9 mouse cellular contexts compared by ENCODE assay signal in the genomic region with DNA sequence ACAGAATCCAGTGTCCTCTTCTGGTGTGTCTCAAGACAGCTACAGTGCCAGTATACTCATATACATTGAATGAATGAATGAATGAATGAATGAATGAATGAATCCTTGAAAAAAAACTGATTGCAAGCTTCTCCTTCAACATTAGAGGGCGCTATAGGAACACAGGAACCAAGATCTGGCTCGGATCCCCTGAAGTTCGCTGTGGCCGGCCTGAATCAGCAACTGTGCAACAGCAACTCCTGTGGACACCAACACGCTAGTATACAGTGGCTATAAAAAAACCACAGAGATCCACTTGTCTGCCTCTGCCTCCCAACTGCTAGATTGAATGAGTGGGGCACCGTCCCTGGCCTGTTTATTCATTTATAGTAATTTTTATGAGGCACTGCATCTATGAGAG. TPM values are rescaled to one million over a fixed set of nuclear protein-coding genes. Genes with fewer than 3 reads are reported as not detected.
A peak's percentile ranks its signal among the peaks of the same experiment; 100 is the strongest.
DNase-seq lines count a peak whose midpoint lies in the region; ATAC-seq and TF ChIP-seq lines count a peak whose summit lies in the region.
"Had no signal": no experiment of that assay in that cellular context is flagged by ENCODE, and none has a peak within 500 bp of the region (broad histone marks: within the 10 kb centered on the region; RNA-seq: fewer than 3 reads in every experiment).

No protein-coding gene starts in this region.

- no peak for TF ChIP-seq EP300 in MEL (IDR thresholded peaks at IDR 0.05; ENCODE audit: low read depth in 1 of 2, low read length in 2 of 2)

- no peaks in the 10 kb centered on the region for H3K27me3 ChIP-seq in hindbrain, embryonic 11.5 days (ENCODE audit: control insufficient read depth, insufficient read depth, low read length)
- H3K27me3 ChIP-seq in hindbrain, embryonic 12.5 days = no peaks in the 10 kb centered on the region
- peaks cover 3 to 8% of the 10 kb centered on the region in 2 experiments for H3K27me3 ChIP-seq in MEL (ENCODE audit: control insufficient read depth in 1 of 2, insufficient read depth in 2 of 2, low read length in 2 of 2)
- no peaks in the 10 kb centered on the region for H3K27me3 ChIP-seq in hindbrain, embryonic 16.5 days (replicated peaks; ENCODE audit: control insufficient read depth, insufficient read depth, low read length)
- no peaks in the 10 kb centered on the region for H3K27me3 ChIP-seq in liver, embryonic 11.5 days (replicated peaks; ENCODE audit: control insufficient read depth, insufficient read depth, low read length)

- no peak for TF ChIP-seq POLR2A in MEL (IDR thresholded peaks at IDR 0.05; ENCODE audit: control insufficient read depth in 1 of 2, insufficient read depth in 1 of 2, low read depth in 1 of 2, low read length in 2 of 2, poor library complexity in 1 of 2)

- peak; percentile 64 for DNase-seq in hindbrain, embryonic 11.5 days (ENCODE audit: low spot score)
- peak; percentile 62 for DNase-seq in MEL (ENCODE audit: low read depth, low spot score)
- DNase-seq in c-Kit-negative CD71-positive TER-119-positive erythroid progenitor cells, embryonic 14.5 days (ENCODE audit: low read depth, low spot score) = peak; percentile 3
- peak; percentile 35 for DNase-seq in liver, embryonic 11.5 days (ENCODE audit: low spot score)
- peak; percentile 46 for DNase-seq in retina, adult 2 months (ENCODE audit: low read depth, low spot score)
- no peak for DNase-seq in cerebellum, adult 11-12 months

- H3K27ac ChIP-seq in hindbrain, embryonic 11.5 days (ENCODE audit: low read depth, low read length) = no peak overlapping the region
- H3K27ac ChIP-seq in hindbrain, embryonic 12.5 days = no peak overlapping the region
- no peak overlapping the region for H3K27ac ChIP-seq in MEL (ENCODE audit: control insufficient read depth, low read depth, low read length)
- no peak overlapping the region for H3K27ac ChIP-seq in hindbrain, embryonic 16.5 days (ENCODE audit: low read depth, low read length)
- no peak overlapping the region for H3K27ac ChIP-seq in liver, embryonic 11.5 days (ENCODE audit: low read depth, low read length)
- H3K27ac ChIP-seq: macrophage had no signal

- no peaks in the 10 kb centered on the region for H3K79me2 ChIP-seq in MEL (ENCODE audit: control insufficient read depth, insufficient read depth, low read length, poor library complexity)

- peak; percentile 69 to 90 (median 73) for TF ChIP-seq CTCF in MEL (IDR thresholded peaks at IDR 0.05 in 2 of 3, conservative IDR thresholded peaks at IDR 0.05 in 1 of 3; ENCODE audit: control insufficient read depth in 1 of 3, insufficient read depth in 1 of 3, low read depth in 2 of 3, low read length in 3 of 3, poor library complexity in 1 of 3, severe bottlenecking in 1 of 3)

- no peaks in the 10 kb centered on the region for H3K9me3 ChIP-seq in hindbrain, embryonic 11.5 days (ENCODE audit: control insufficient read depth, low read length)
- H3K9me3 ChIP-seq in hindbrain, embryonic 12.5 days (replicated peaks) = no peaks in the 10 kb centered on the region
- no peaks in the 10 kb centered on the region for H3K9me3 ChIP-seq in MEL (replicated peaks; ENCODE audit: insufficient read depth, low read length)
- no peaks in the 10 kb centered on the region for H3K9me3 ChIP-seq in hindbrain, embryonic 16.5 days (ENCODE audit: control insufficient read depth, low read length)
- H3K9me3 ChIP-seq in liver, embryonic 11.5 days (ENCODE audit: control insufficient read depth, low read length) = no peaks in the 10 kb centered on the region

- H3K36me3 ChIP-seq in hindbrain, embryonic 11.5 days (ENCODE audit: control insufficient read depth, insufficient read depth, low read length) = no peaks in the 10 kb centered on the region
- no peaks in the 10 kb centered on the region for H3K36me3 ChIP-seq in hindbrain, embryonic 12.5 days
- H3K36me3 ChIP-seq in MEL (ENCODE audit: control insufficient read depth in 1 of 2, insufficient read depth in 2 of 2, low read length in 2 of 2) = no peaks in the 10 kb centered on the region
- H3K36me3 ChIP-seq in hindbrain, embryonic 16.5 days (ENCODE audit: control insufficient read depth, insufficient read depth, low read length) = no peaks in the 10 kb centered on the region
- no peaks in the 10 kb centered on the region for H3K36me3 ChIP-seq in liver, embryonic 11.5 days (ENCODE audit: control insufficient read depth, insufficient read depth, low read length)

- TF ChIP-seq RAD21 in MEL (IDR thresholded peaks at IDR 0.05; ENCODE audit: low read depth, low read length) = peak; percentile 95

- WGBS in hindbrain, embryonic 11.5 days = 24% methylated on average over 6 of the region's 6 CpGs
- 17% methylated on average over 6 of the region's 6 CpGs for WGBS in hindbrain, embryonic 12.5 days
- 14% methylated on average over 6 of the region's 6 CpGs for WGBS in hindbrain, embryonic 16.5 days
- WGBS in liver, embryonic 11.5 days = 16% methylated on average over 6 of the region's 6 CpGs

- H3K4me1 ChIP-seq in hindbrain, embryonic 11.5 days (replicated peaks; ENCODE audit: control insufficient read depth, insufficient read depth, low read length) = no peaks in the 10 kb centered on the region
- no peaks in the 10 kb centered on the region for H3K4me1 ChIP-seq in hindbrain, embryonic 12.5 days
- no peaks in the 10 kb centered on the region for H3K4me1 ChIP-seq in MEL (ENCODE audit: control insufficient read depth in 1 of 2, insufficient read depth in 2 of 2, low read length in 2 of 2)
- H3K4me1 ChIP-seq in hindbrain, embryonic 16.5 days (ENCODE audit: control insufficient read depth, insufficient read depth, low read depth, low read length) = no peaks in the 10 kb centered on the region
- H3K4me1 ChIP-seq in liver, embryonic 11.5 days (replicated peaks; ENCODE audit: control insufficient read depth, insufficient read depth, low read length) = no peaks in the 10 kb centered on the region

- H3K4me2 ChIP-seq in hindbrain, embryonic 11.5 days (replicated peaks; ENCODE audit: low read depth, low read length) = no peak overlapping the region
- no peak overlapping the region for H3K4me2 ChIP-seq in hindbrain, embryonic 12.5 days (replicated peaks)
- no peak overlapping the region for H3K4me2 ChIP-seq in hindbrain, embryonic 16.5 days (ENCODE audit: low read length)
- H3K4me2 ChIP-seq in liver, embryonic 11.5 days = no peak overlapping the region

- no peak for ATAC-seq in hindbrain, embryonic 11.5 days (ENCODE audit: low FRiP score)
- ATAC-seq in hindbrain, embryonic 12.5 days (ENCODE audit: low FRiP score) = no peak
- peak; percentile 45; the same call in 1 of the 2 replicates for ATAC-seq in hindbrain, embryonic 16.5 days
- ATAC-seq in liver, embryonic 11.5 days (replicated peaks; ENCODE audit: low FRiP score) = no peak

- H3K9ac ChIP-seq in hindbrain, embryonic 11.5 days (ENCODE audit: low read depth, low read length) = no peak overlapping the region
- no peak overlapping the region for H3K9ac ChIP-seq in hindbrain, embryonic 12.5 days
- H3K9ac ChIP-seq in MEL (ENCODE audit: control insufficient read depth, low read depth, low read length, poor library complexity, severe bottlenecking) = no peak overlapping the region
- no peak overlapping the region for H3K9ac ChIP-seq in hindbrain, embryonic 16.5 days (ENCODE audit: low read depth, low read length)
- no peak overlapping the region for H3K9ac ChIP-seq in liver, embryonic 11.5 days (ENCODE audit: low read depth, low read length)

- H3K4me3 ChIP-seq in hindbrain, embryonic 11.5 days (ENCODE audit: low read depth, low read length) = no peak overlapping the region
- H3K4me3 ChIP-seq in hindbrain, embryonic 12.5 days = no peak overlapping the region
- H3K4me3 ChIP-seq in MEL (ENCODE audit: control insufficient read depth in 1 of 2, insufficient read depth in 1 of 2, low read depth in 2 of 2, low read length in 2 of 2) = no peak overlapping the region
- H3K4me3 ChIP-seq in hindbrain, embryonic 16.5 days (ENCODE audit: low read length) = no peak overlapping the region
- no peak overlapping the region for H3K4me3 ChIP-seq in liver, embryonic 11.5 days (ENCODE audit: low read depth, low read length)

TF ChIP-seq in MEL, 35 proteins besides CTCF, POLR2A, EP300 and RAD21 (continues in another document):
- TF ChIP-seq ZNF384 (IDR thresholded peaks at IDR 0.05; ENCODE audit: low read depth, low read length) (peak; percentile 89), ZC3H11A (IDR thresholded peaks at IDR 0.05; ENCODE audit: low read depth, low read length) (peak; percentile 94), ZKSCAN1 (IDR thresholded peaks at IDR 0.05; ENCODE audit: low read depth, low read length) (peak; percentile 29; the same call in 1 of the 2 replicates), SIN3A (IDR thresholded peaks at IDR 0.05; ENCODE audit: low read length) (no peak), MXI1 (IDR thresholded peaks at IDR 0.05; ENCODE audit: low read depth, low read length) (no peak), SMC3 (IDR thresholded peaks at IDR 0.05; ENCODE audit: low read depth, low read length) (peak; percentile 90)

RNA-seq across cellular contexts. Expression of a gene that starts 6.2 kb away (rescaled TPM):
- not detected in 2 replicates for polyA plus RNA-seq in hindbrain, embryonic 11.5 days (2014; fragmentation: Nextera tagmentation; extraction: Ambion mirVana)
- polyA plus RNA-seq in hindbrain, embryonic 12.5 days (2016; fragmentation: Nextera tagmentation; extraction: Ambion mirVana) = not detected in 2 replicates
- not detected in 2 replicates for total RNA-seq in MEL (2012; rRNA removed)
- polyA plus RNA-seq in MEL (2012; ENCODE audit: insufficient read depth in 1 of 2, insufficient read length in 2 of 2, low read depth in 1 of 2, low replicate concordance in 2 of 2, missing spikeins in 1 of 2) = not detected
- polyA plus RNA-seq in hindbrain, embryonic 16.5 days (2015; fragmentation: Nextera tagmentation; extraction: Ambion mirVana) = not detected in 2 replicates
- 0.36 and 0.43 TPM in 2 replicates for polyA plus RNA-seq in liver, embryonic 11.5 days (2014; fragmentation: Nextera tagmentation; extraction: Ambion mirVana)
- polyA plus RNA-seq: macrophage had no signal

RNA-seq across cellular contexts. Expression of a gene that starts 26.3 kb away (rescaled TPM):
- polyA plus RNA-seq in hindbrain, embryonic 11.5 days (2014; fragmentation: Nextera tagmentation; extraction: Ambion mirVana) = not detected in 2 replicates
- not detected in 2 replicates for polyA plus RNA-seq in hindbrain, embryonic 12.5 days (2016; fragmentation: Nextera tagmentation; extraction: Ambion mirVana)
- total RNA-seq in MEL (2012; rRNA removed) = not detected in 2 replicates
- polyA plus RNA-seq in MEL (2012; ENCODE audit: insufficient read depth in 1 of 2, insufficient read length in 2 of 2, low read depth in 1 of 2, low replicate concordance in 2 of 2, missing spikeins in 1 of 2) = not detected
- polyA plus RNA-seq in hindbrain, embryonic 16.5 days (2015; fragmentation: Nextera tagmentation; extraction: Ambion mirVana) = not detected in 2 replicates
- 0.26 and 0.56 TPM in 2 replicates for polyA plus RNA-seq in liver, embryonic 11.5 days (2014; fragmentation: Nextera tagmentation; extraction: Ambion mirVana)
- polyA plus RNA-seq: macrophage had no signal

RNA-seq across cellular contexts. Expression of a gene that starts 34.5 kb away (rescaled TPM):
- not detected in 2 replicates for polyA plus RNA-seq in hindbrain, embryonic 11.5 days (2014; fragmentation: Nextera tagmentation; extraction: Ambion mirVana)
- polyA plus RNA-seq in hindbrain, embryonic 12.5 days (2016; fragmentation: Nextera tagmentation; extraction: Ambion mirVana) = not detected in 2 replicates
- not detected in 2 replicates for total RNA-seq in MEL (2012; rRNA removed)
- not detected for polyA plus RNA-seq in MEL (2012; ENCODE audit: insufficient read depth in 1 of 2, insufficient read length in 2 of 2, low read depth in 1 of 2, low replicate concordance in 2 of 2, missing spikeins in 1 of 2)
- polyA plus RNA-seq in hindbrain, embryonic 16.5 days (2015; fragmentation: Nextera tagmentation; extraction: Ambion mirVana) = not detected in 2 replicates
- polyA plus RNA-seq in liver, embryonic 11.5 days (2014; fragmentation: Nextera tagmentation; extraction: Ambion mirVana) = not detected in 2 replicates
- polyA plus RNA-seq: macrophage had no signal
